Mouse (Mus musculus) midbrain, embryonic 15.5 days (tissue): ENCODE data around the gene Zbtb39. TPM values are rescaled to one million over a fixed set of nuclear protein-coding genes. Genes with fewer than 3 reads are reported as not detected.

Experiments used
- ATAC-seq: fragments of 200-750 bp; cut with Nextera tagmentation; replicated peaks from 2 replicates; pipeline ENCODE4 v1.8.0; 2017; ENCODE audit warnings: moderate TSS enrichment
- H3K27ac ChIP-seq: fragments of 300-500 bp; sonication (generic); 2 replicates; pipeline ENCODE4 v1.5.1; 2015; ENCODE audit warnings: mild to moderate bottlenecking, inconsistent platforms
- H3K27me3 ChIP-seq: fragments of 300-500 bp; sonication (generic); replicated peaks from 2 replicates; pipeline ENCODE4 v1.6.1; 2015; ENCODE audit warnings: inconsistent platforms
- H3K36me3 ChIP-seq: fragments of 300-500 bp; sonication (generic); replicated peaks from 2 replicates; pipeline ENCODE4 v1.6.1; 2015; ENCODE audit warnings: inconsistent platforms
- H3K4me1 ChIP-seq: fragments of 300-500 bp; sonication (generic); 2 replicates; pipeline ENCODE4 v1.6.1; 2015; ENCODE audit warnings: inconsistent platforms
- H3K4me2 ChIP-seq: fragments of 300-500 bp; sonication (generic); 2 replicates; pipeline ENCODE4 v1.6.1; 2015; ENCODE audit warnings: inconsistent platforms, mild to moderate bottlenecking, moderate library complexity
- H3K4me3 ChIP-seq: fragments of 300-500 bp; sonication (generic); 2 replicates; pipeline ENCODE4 v1.5.1; 2015; ENCODE audit warnings: mild to moderate bottlenecking, inconsistent platforms
- H3K9ac ChIP-seq: fragments of 300-500 bp; sonication (generic); 2 replicates; pipeline ENCODE4 v1.6.1; 2015; ENCODE audit warnings: mild to moderate bottlenecking, inconsistent platforms
- H3K9me3 ChIP-seq: fragments of 300-500 bp; sonication (generic); 2 replicates; pipeline ENCODE4 v1.6.1; 2016; ENCODE audit warnings: inconsistent platforms
- WGBS: fragments of 180-500 bp; shearing (Covaris S2); methylation state at CpG from one replicate; pipeline ENCODE4 v1.1.7; 2015; ENCODE audit warnings: mixed read lengths; 5-methylcytosine and 5-hydroxymethylcytosine counted together
- polyA plus RNA-seq: library from polyadenylated mRNA; unstranded; fragments of >200 nt; fragmentation: Nextera tagmentation; extraction: Ambion mirVana; gene quantifications from 2 replicates; pipeline ENCODE4 v1.2.1, GENCODE M21; 2015

Zbtb39 gene
- polyA plus RNA-seq, 1 experiment from 2014 or later, result 4.0 TPM

- peak overlapping the region; percentile 52 for H3K4me2 ChIP-seq
- peak overlapping the region; percentile 80 for H3K27ac ChIP-seq
These were observed 373 bp downstream of the Zbtb39 start for GRCm38 (mm10) chr10:127739661-127740161.

GRCm38 (mm10) chr10:127744661-127745060 is 5.3 kb downstream of the Zbtb39 start:
- ATAC-seq, result no peak
- no peak overlapping the region for H3K4me2 ChIP-seq
- H3K9ac ChIP-seq, result no peak overlapping the region
- H3K36me3 ChIP-seq, result peaks cover 41% of the 10 kb centered on the region
- 61% methylated on average over 5 of the region's 5 CpGs for WGBS
- H3K27me3 ChIP-seq, result no peaks in the 10 kb centered on the region
- H3K4me1 ChIP-seq, result peaks cover 14% of the 10 kb centered on the region
- H3K4me3 ChIP-seq, result no peak overlapping the region
- H3K27ac ChIP-seq, result no peak overlapping the region
- H3K9me3 ChIP-seq, result no peaks in the 10 kb centered on the region

More at GRCm38 (mm10) chr10:127739661-127740161, 373 bp downstream of the Zbtb39 start:
- Histone ChIP-seq H3K4me3 (peak overlapping the region; percentile 86), H3K9me3 (no peaks in the 10 kb centered on the region), H3K9ac (peak overlapping the region; percentile 92), H3K4me1 (peaks cover 15% of the 10 kb centered on the region), H3K27me3 (no peaks in the 10 kb centered on the region), H3K36me3 (peaks cover 30% of the 10 kb centered on the region)
- under 1% methylated on average over 48 of the region's 55 CpGs for WGBS
- ATAC-seq, result peak; percentile 74

DNA sequence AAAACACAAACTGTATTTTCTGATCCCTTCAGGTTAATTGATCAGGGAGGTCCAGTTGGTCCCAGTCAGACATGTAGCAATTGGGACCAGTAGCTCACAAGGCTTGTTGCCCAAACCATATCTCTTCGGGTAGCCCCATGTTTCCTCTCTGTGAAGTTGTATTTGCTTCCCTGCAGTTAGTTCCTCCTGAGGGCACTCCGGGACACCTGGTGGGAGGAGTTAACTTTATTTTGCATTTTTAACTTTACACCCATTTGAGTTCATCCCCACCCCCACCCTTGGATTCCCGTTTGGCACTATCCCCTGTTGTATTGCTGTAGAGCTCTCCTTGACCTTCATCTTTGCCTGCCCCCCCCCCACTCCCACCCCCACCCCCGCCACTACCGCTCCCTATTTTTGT is 6.5 kb downstream of the Zbtb39 start:
- no peak overlapping the region for H3K9ac ChIP-seq
- H3K36me3 ChIP-seq, result peaks cover 41% of the 10 kb centered on the region

GRCm38 (mm10) chr10:127747254-127747653 is 7.9 kb downstream of the Zbtb39 start:
- 93% methylated on average over 8 of the region's 8 CpGs for WGBS
- Histone ChIP-seq H3K4me1 (0 out of 2 replicates have a peak, but pooled peaks cover 5% of the 10 kb centered on the region), H3K27me3 (no peaks in the 10 kb centered on the region), H3K9ac (no peak overlapping the region), H3K27ac (no peak overlapping the region), H3K4me3 (no peak overlapping the region), H3K9me3 (no peaks in the 10 kb centered on the region), H3K36me3 (peaks cover 35% of the 10 kb centered on the region), H3K4me2 (no peak overlapping the region)
- no peak for ATAC-seq

More for the DNA sequence above, 6.5 kb downstream of the Zbtb39 start:
- no peak for ATAC-seq
- Histone ChIP-seq H3K27me3 (no peaks in the 10 kb centered on the region), H3K4me2 (no peak overlapping the region), H3K4me3 (no peak overlapping the region), H3K9me3 (no peaks in the 10 kb centered on the region), H3K27ac (no peak overlapping the region), H3K4me1 (0 out of 2 replicates have a peak, but pooled peaks cover 5% of the 10 kb centered on the region)
- 74% methylated on average over 5 of the region's 5 CpGs for WGBS

- no peak overlapping the region for H3K4me3 ChIP-seq
- H3K9me3 ChIP-seq, result no peaks in the 10 kb centered on the region
- peaks cover 18% of the 10 kb centered on the region for H3K36me3 ChIP-seq
- no peaks in the 10 kb centered on the region for H3K27me3 ChIP-seq
- no peak overlapping the region for H3K27ac ChIP-seq
- H3K9ac ChIP-seq, result no peak overlapping the region
- no peak for ATAC-seq
- 0 out of 2 replicates have a peak, but pooled peaks cover 5% of the 10 kb centered on the region for H3K4me1 ChIP-seq
- H3K4me2 ChIP-seq, result peak overlapping the region; percentile 43; the same call in 1 of the 2 replicates
- WGBS, result 15% methylated on average over 8 of the region's 8 CpGs
These were observed 9.7 kb downstream of the Zbtb39 start for GRCm38 (mm10) chr10:127748847-127749612.

GRCm38 (mm10) chr10:127750136-127750777 is 10.9 kb downstream of the Zbtb39 start:
- Histone ChIP-seq H3K36me3 (peaks cover 7% of the 10 kb centered on the region), H3K9me3 (no peaks in the 10 kb centered on the region), H3K4me1 (0 out of 2 replicates have a peak, but pooled peaks cover 5% of the 10 kb centered on the region), H3K27ac (no peak overlapping the region), H3K9ac (no peak overlapping the region), H3K27me3 (no peaks in the 10 kb centered on the region), H3K4me2 (peak overlapping the region; percentile 43), H3K4me3 (peak overlapping the region; percentile 22)
- WGBS, result 54% methylated on average over 24 of the region's 24 CpGs
- peak; percentile 62; the same call in 1 of the 2 replicates for ATAC-seq

GRCm38 (mm10) chr10:127751548-127751947 is 12.2 kb downstream of the Zbtb39 start, which contains the start of gene Gpr182:
TSS of gene Gpr182 (minus strand) at chr10:127751732.
- Histone ChIP-seq H3K27me3 (no peaks in the 10 kb centered on the region), H3K36me3 (peaks cover 4% of the 10 kb centered on the region; the same call in 1 of the 2 replicates), H3K4me3 (no peak within 1 kb of the TSS), H3K9me3 (no peaks in the 10 kb centered on the region), H3K9ac (no peak within 1 kb of the TSS), H3K4me1 (0 out of 2 replicates have a peak, but pooled peaks cover 5% of the 10 kb centered on the region), H3K27ac (no peak within 1 kb of the TSS), H3K4me2 (peak within 1 kb of the TSS; percentile 43)
- 63% methylated on average over 8 of the region's 8 CpGs for WGBS
- no peak for ATAC-seq

DNA sequence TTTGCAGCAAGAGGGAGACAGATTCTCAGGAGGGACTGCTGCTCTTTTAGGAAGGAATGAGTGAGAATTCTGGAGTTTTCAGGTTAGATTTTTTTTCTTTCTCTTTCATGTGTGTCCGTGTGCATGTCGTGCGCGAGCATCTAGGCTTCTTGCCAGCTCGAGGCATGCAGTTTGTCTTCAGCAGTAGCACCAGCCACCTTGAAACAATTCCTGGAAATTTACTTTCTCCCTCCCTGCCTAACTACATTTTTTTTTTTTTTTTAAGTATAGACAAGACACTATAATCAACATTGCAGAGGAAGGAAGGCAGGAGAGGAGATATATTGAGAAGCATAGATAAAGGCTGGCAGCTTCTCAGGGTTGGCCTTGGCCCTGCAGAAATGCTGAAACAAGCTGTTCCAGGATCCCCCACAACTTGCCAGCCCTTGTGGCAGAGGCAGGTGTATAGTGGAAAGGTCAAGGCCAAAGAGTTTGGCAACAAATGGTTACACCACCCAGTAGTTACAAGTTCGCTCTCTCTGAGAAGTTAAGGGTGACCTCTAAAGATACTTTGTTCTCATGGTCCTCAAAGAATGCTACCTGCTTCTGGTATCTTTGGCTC is 15.3 kb downstream of the Zbtb39 start:
- no peak overlapping the region for H3K9ac ChIP-seq
- no peak overlapping the region for H3K4me2 ChIP-seq
- ATAC-seq, result no peak
- no peak overlapping the region for H3K27ac ChIP-seq
- no peaks in the 10 kb centered on the region for H3K36me3 ChIP-seq
- WGBS, result 83% methylated on average over 6 of the region's 6 CpGs
- no peaks in the 10 kb centered on the region for H3K27me3 ChIP-seq
- H3K4me3 ChIP-seq, result no peak overlapping the region
- no peaks in the 10 kb centered on the region for H3K4me1 ChIP-seq
- no peaks in the 10 kb centered on the region for H3K9me3 ChIP-seq

GRCm38 (mm10) chr10:127755246-127755645 is 15.9 kb downstream of the Zbtb39 start:
- WGBS, result 84% methylated on average over 3 of the region's 3 CpGs

GRCm38 (mm10) chr10:127755770-127756468 is 16.6 kb downstream of the Zbtb39 start:
- no peak overlapping the region for H3K4me3 ChIP-seq

More at GRCm38 (mm10) chr10:127755246-127755645, 15.9 kb downstream of the Zbtb39 start:
- Histone ChIP-seq H3K36me3 (no peaks in the 10 kb centered on the region), H3K4me2 (no peak overlapping the region), H3K9ac (no peak overlapping the region), H3K27ac (no peak overlapping the region), H3K27me3 (no peaks in the 10 kb centered on the region), H3K4me1 (no peaks in the 10 kb centered on the region), H3K4me3 (no peak overlapping the region), H3K9me3 (no peaks in the 10 kb centered on the region)
- no peak for ATAC-seq

GRCm38 (mm10) chr10:127759181-127760110 is 20.1 kb downstream of the Zbtb39 start, which contains the start of the genes Rdh1 and Rdh16f1:
TSS of gene Rdh1 (plus strand) at chr10:127759721.
TSS of gene Rdh16f1 (plus strand) at chr10:127759787.
- no peak within 1 kb of the TSS for H3K4me3 ChIP-seq
- no peak for ATAC-seq
- WGBS, result 81% methylated on average over 9 of the region's 9 CpGs
- H3K9ac ChIP-seq, result no peak within 1 kb of the TSS
- H3K9me3 ChIP-seq, result no peaks in the 10 kb centered on the region
- H3K27ac ChIP-seq, result no peak within 1 kb of the TSS
- no peaks in the 10 kb centered on the region for H3K36me3 ChIP-seq
- no peaks in the 10 kb centered on the region for H3K27me3 ChIP-seq
- H3K4me1 ChIP-seq, result no peaks in the 10 kb centered on the region
- no peak within 1 kb of the TSS for H3K4me2 ChIP-seq

More at GRCm38 (mm10) chr10:127755770-127756468, 16.6 kb downstream of the Zbtb39 start:
- H3K4me1 ChIP-seq, result no peaks in the 10 kb centered on the region
- no peaks in the 10 kb centered on the region for H3K9me3 ChIP-seq
- no peak for ATAC-seq
- no peak overlapping the region for H3K9ac ChIP-seq
- no peak overlapping the region for H3K27ac ChIP-seq
- peak overlapping the region; percentile 26 for H3K4me2 ChIP-seq
- no peaks in the 10 kb centered on the region for H3K27me3 ChIP-seq
- H3K36me3 ChIP-seq, result no peaks in the 10 kb centered on the region
- 53% methylated on average over 18 of the region's 18 CpGs for WGBS
